Comparison of ENCODE assay signal across 13 mouse cellular contexts in the genomic region with DNA sequence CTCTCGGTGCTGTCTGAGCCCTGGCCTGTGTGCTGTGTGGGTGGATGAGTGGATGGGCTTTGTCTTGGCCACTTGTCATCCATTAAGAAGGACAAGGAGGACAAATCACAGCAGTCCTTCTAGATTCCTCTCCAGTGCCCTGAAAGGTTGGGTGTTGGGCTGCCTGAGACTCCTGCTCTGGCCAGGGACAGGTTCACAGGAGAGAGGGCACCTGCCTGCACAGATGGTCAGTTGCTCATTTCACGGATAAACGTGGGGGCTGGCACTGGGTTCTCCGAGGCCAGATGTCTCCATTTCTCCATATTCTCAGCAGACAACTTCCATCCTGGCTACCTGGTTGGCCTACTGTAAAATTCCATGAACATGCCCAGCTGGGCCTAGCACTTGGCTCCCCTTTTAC.
"Had no signal": no experiment of that assay in that cellular context is flagged by ENCODE, and none has a peak within 500 bp of the region (broad histone marks: within the 10 kb centered on the region; RNA-seq: fewer than 3 reads in every experiment).

No protein-coding gene starts in this region.

- H3K27ac ChIP-seq: kidney, postnatal 0 days; limb, embryonic 15.5 days; liver, embryonic 12.5 days; midbrain, embryonic 10.5 days; neural tube, embryonic 15.5 days had no signal

- H3K4me2 ChIP-seq: limb, embryonic 15.5 days; liver, embryonic 12.5 days; lung, embryonic 14.5 days; neural tube, embryonic 15.5 days had no signal

- H3K9me3 ChIP-seq: limb, embryonic 15.5 days; liver, embryonic 12.5 days; midbrain, embryonic 10.5 days; neural tube, embryonic 15.5 days had no signal

- H3K4me3 ChIP-seq: limb, embryonic 15.5 days; liver, embryonic 12.5 days; midbrain, embryonic 10.5 days; myocyte; neural tube, embryonic 15.5 days had no signal

- H3K4me1 ChIP-seq: liver, embryonic 12.5 days had no signal

- H3K36me3 ChIP-seq: limb, embryonic 15.5 days; liver, embryonic 12.5 days; midbrain, embryonic 10.5 days had no signal

- H3K9ac ChIP-seq: limb, embryonic 15.5 days; liver, embryonic 12.5 days; lung, embryonic 14.5 days; neural tube, embryonic 15.5 days had no signal

- ATAC-seq: liver, embryonic 12.5 days had no signal

- H3K27me3 ChIP-seq: limb, embryonic 15.5 days; neural tube, embryonic 15.5 days had no signal

- DNase-seq: kidney, postnatal 36 days; lung, embryonic 14.5 days; lung, postnatal 10 days; lung, postnatal 4 days; midbrain, embryonic 14.5 days; right cerebral cortex, adult 18-20 months; right cerebral cortex, postnatal 25 days had no signal
